Mouse (Mus musculus) ES-E14 (cell line): ENCODE measurements at regions not wholly inside any gene's neighbourhood (a gene's known extent, or its start where the extent isn't known, plus 50 kb on each side); places are given as distances from the start of the nearest gene placed in this dataset.

Source experiments
- MAFK ChIP-seq: IDR thresholded peaks from 2 replicates; pipeline ENCODE4 v1.6.1; 2014; ENCODE audit warnings: mild to moderate bottlenecking, low read depth, low read length, inconsistent platforms; ENCODE audit not compliant: insufficient read depth
- ZC3H11A ChIP-seq: IDR thresholded peaks from 2 replicates; pipeline ENCODE4 v1.6.1; 2012; ENCODE audit warnings: low read depth, mild to moderate bottlenecking, inconsistent platforms, low read length, borderline replicate concordance
- ZNF384 ChIP-seq: IDR thresholded peaks from 2 replicates; pipeline ENCODE4 v1.6.1; 2012; ENCODE audit warnings: low read depth, low read length, inconsistent platforms

DNA sequence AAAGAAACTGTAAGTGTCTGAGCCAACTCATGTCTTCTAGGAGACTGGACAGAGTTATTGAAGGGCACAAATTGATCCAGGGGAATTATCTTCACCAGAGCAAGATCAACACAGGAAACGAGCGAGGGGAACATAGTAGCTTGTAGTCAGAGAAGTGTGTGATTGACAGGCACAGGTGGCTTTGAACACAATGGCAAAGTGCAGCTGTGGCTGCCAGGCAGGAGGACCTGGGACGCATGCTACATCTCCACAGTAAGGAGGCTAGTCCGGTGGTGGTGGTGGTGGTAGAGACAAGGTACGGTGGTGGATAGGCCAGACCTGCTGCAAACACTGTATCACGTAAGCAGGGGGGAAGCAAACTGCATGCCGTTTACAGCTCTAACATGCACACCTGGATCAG is 240.4 kb upstream of the Map3k7 start:
- TF ChIP-seq ZC3H11A (no peak), ZNF384 (no peak), MAFK (no peak)
